In the genomic region with DNA sequence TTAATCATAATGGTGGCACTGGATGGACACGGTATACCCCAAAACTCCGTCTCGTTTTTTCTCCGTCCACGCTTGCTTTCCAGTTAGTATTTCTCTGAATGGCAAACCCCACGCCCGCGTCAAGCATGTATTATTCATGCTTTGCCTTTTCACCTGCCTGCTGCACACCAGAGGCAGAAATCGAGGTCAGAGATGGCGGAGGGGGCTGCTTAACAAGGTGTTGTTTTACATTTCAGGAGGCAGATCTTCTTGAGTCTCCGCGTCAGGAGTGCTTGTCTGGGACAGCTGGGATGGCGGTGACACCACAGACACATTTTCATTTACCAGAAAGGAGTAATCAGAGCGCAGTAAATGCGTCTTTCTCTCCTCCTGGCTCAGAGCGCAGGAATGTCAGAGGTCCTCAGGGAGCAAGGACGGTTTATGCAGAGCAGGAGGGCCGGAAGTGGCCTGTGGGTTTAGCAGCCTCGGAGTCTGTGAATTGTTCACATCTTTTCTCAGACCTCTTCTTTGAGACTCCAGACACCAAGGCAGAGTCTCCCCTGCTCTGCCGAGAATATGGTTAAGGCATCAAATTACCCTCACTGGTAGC, we compare ENCODE assay signal across 8 mouse cellular contexts.
A peak's percentile ranks its signal among the peaks of the same experiment; 100 is the strongest.
DNase-seq lines count a peak whose midpoint lies in the region; ATAC-seq lines count a peak whose summit lies in the region.

No protein-coding gene starts in this region.

- no peaks in the 10 kb centered on the region for H3K36me3 ChIP-seq in embryonic facial prominence, embryonic 11.5 days (replicated peaks; ENCODE audit: control insufficient read depth, insufficient read depth, low read depth, low read length)
- H3K36me3 ChIP-seq in kidney, embryonic 14.5 days (ENCODE audit: control insufficient read depth, insufficient read depth, low read length): no peaks in the 10 kb centered on the region
- no peaks in the 10 kb centered on the region for H3K36me3 ChIP-seq in neural tube, embryonic 15.5 days

- H3K9me3 ChIP-seq in embryonic facial prominence, embryonic 11.5 days (replicated peaks; ENCODE audit: control insufficient read depth, low read length): no peaks in the 10 kb centered on the region
- H3K9me3 ChIP-seq in kidney, embryonic 14.5 days (ENCODE audit: control insufficient read depth, low read length): peaks cover 3% of the 10 kb centered on the region
- no peaks in the 10 kb centered on the region for H3K9me3 ChIP-seq in neural tube, embryonic 15.5 days (replicated peaks)

- H3K4me2 ChIP-seq in embryonic facial prominence, embryonic 11.5 days (ENCODE audit: low read depth, low read length): no peak overlapping the region
- peak overlapping the region; percentile 21; the same call in 1 of the 2 replicates for H3K4me2 ChIP-seq in kidney, embryonic 14.5 days (replicated peaks; ENCODE audit: low read depth, low read length)
- H3K4me2 ChIP-seq in neural tube, embryonic 15.5 days: peak overlapping the region; percentile 26

- no peak overlapping the region for H3K4me3 ChIP-seq in embryonic facial prominence, embryonic 11.5 days (ENCODE audit: low read depth, low read length)
- H3K4me3 ChIP-seq in kidney, embryonic 14.5 days (ENCODE audit: low read length): no peak overlapping the region
- no peak overlapping the region for H3K4me3 ChIP-seq in neural tube, embryonic 15.5 days (replicated peaks)

- WGBS in embryonic facial prominence, embryonic 11.5 days: 46% methylated on average over 20 of the region's 20 CpGs
- 30% methylated on average over 20 of the region's 20 CpGs for WGBS in kidney, embryonic 14.5 days
- WGBS in neural tube, embryonic 15.5 days: 48% methylated on average over 20 of the region's 20 CpGs

- intact Hi-C loops in gastrocnemius, postnatal 36 days (cut with DNase I): no loop called here

- no peak for ATAC-seq in embryonic facial prominence, embryonic 11.5 days (replicated peaks; ENCODE audit: insufficient number of reproducible peaks, low FRiP score, low TSS enrichment, low read depth)
- ATAC-seq in kidney, embryonic 14.5 days (ENCODE audit: low FRiP score, low TSS enrichment): peak; percentile 68; the same call in 1 of the 2 replicates
- no peak for ATAC-seq in neural tube, embryonic 15.5 days (ENCODE audit: low FRiP score)
- ATAC-seq in activated CD4-positive, CD25-positive, alpha-beta regulatory T cell, adult 4 months: no peak

- H3K4me1 ChIP-seq in embryonic facial prominence, embryonic 11.5 days (ENCODE audit: control insufficient read depth, insufficient read depth, low read length): no peaks in the 10 kb centered on the region
- peaks cover 24% of the 10 kb centered on the region for H3K4me1 ChIP-seq in kidney, embryonic 14.5 days (ENCODE audit: control insufficient read depth, insufficient read depth, low read length)
- H3K4me1 ChIP-seq in neural tube, embryonic 15.5 days: peaks cover 27% of the 10 kb centered on the region

- no peak overlapping the region for H3K9ac ChIP-seq in embryonic facial prominence, embryonic 11.5 days (replicated peaks; ENCODE audit: low read length)
- peak overlapping the region; percentile 9; the same call in 1 of the 2 replicates for H3K9ac ChIP-seq in kidney, embryonic 14.5 days (ENCODE audit: low read depth, low read length)
- no peak overlapping the region; the same call in 1 of the 2 replicates for H3K9ac ChIP-seq in neural tube, embryonic 15.5 days (replicated peaks)

- H3K27ac ChIP-seq in embryonic facial prominence, embryonic 11.5 days (replicated peaks; ENCODE audit: low read depth, low read length): peak overlapping the region; percentile 31; the same call in 1 of the 2 replicates
- peak overlapping the region; percentile 59; the same call in 1 of the 2 replicates for H3K27ac ChIP-seq in kidney, embryonic 14.5 days (ENCODE audit: low read depth, low read length)
- 0 out of 2 replicates have a peak overlapping the region, but pooled peaks have one; percentile 14 for H3K27ac ChIP-seq in neural tube, embryonic 15.5 days (replicated peaks)

- peak; percentile 14 for DNase-seq in gastrocnemius, postnatal 25 days
- no peak for DNase-seq in gastrocnemius, postnatal 36 days
- DNase-seq in embryonic facial prominence, embryonic 11.5 days (ENCODE audit: low spot score): peak; percentile 75
- DNase-seq in frontal cortex, postnatal 25 days (ENCODE audit: low spot score in 2 of 2): no peak
- DNase-seq in cerebellum, postnatal 4 days (ENCODE audit: low spot score in 2 of 2): no peak

- no peaks in the 10 kb centered on the region for H3K27me3 ChIP-seq in embryonic facial prominence, embryonic 11.5 days (ENCODE audit: control insufficient read depth, insufficient read depth, low read length)
- H3K27me3 ChIP-seq in kidney, embryonic 14.5 days (ENCODE audit: control insufficient read depth, insufficient read depth, low read length): no peaks in the 10 kb centered on the region
- no peaks in the 10 kb centered on the region for H3K27me3 ChIP-seq in neural tube, embryonic 15.5 days (replicated peaks)

Comparison
In these comparisons a context has a peak if more than half of its experiments do, and no peak if none do; other contexts are left out.
1. DNase-seq: peak in gastrocnemius, postnatal 25 days (single experiment) and embryonic facial prominence, embryonic 11.5 days (single experiment); none in gastrocnemius, postnatal 36 days (0 of 2), frontal cortex, postnatal 25 days (0 of 2) and cerebellum, postnatal 4 days (0 of 2).
2. Peak in every context shown above with its lines, with median percentiles within 50 percentile points of each other: H3K27ac ChIP-seq.